Comparison of ENCODE assay signal across 27 mouse cellular contexts in genomic region chr6:33755976-33756375, GRCm38 (mm10).
"Had no signal": no experiment of that assay in that cellular context is flagged by ENCODE, and none has a peak within 500 bp of the region (broad histone marks: within the 10 kb centered on the region; RNA-seq: fewer than 3 reads in every experiment).

No protein-coding gene starts in this region.

- H3K27ac ChIP-seq: gastrocnemius, adult 2 months; heart, adult 2 months; heart, embryonic 13.5 days; heart, embryonic 15.5 days; hindbrain, embryonic 10.5 days; hindbrain, embryonic 12.5 days; hindbrain, embryonic 14.5 days; intestine, embryonic 15.5 days; limb, embryonic 13.5 days; limb, embryonic 15.5 days; liver, embryonic 12.5 days had no signal

- ATAC-seq: hindbrain, embryonic 16.5 days; inflammation-experienced regulatory T-cells, adult 6 months; intestine, embryonic 15.5 days; intestine, postnatal 0 days; liver, embryonic 12.5 days had no signal

- DNase-seq: gastrocnemius, adult 2 months; gastrocnemius, postnatal 10 days; gastrocnemius, postnatal 25 days; heart, adult 11 months; heart, adult 2 months; heart, postnatal 14 days; heart, postnatal 36 days; kidney, adult 18-20 months; kidney, adult 8-10 months; kidney, postnatal 10 days; kidney, postnatal 25 days; kidney, postnatal 4 days; layer of hippocampus, adult 9-11 months; layer of hippocampus, postnatal 36 days; left cerebral cortex, postnatal 4 days had no signal

- H3K4me3 ChIP-seq: gastrocnemius, adult 2 months; heart, adult 2 months; heart, embryonic 13.5 days; heart, embryonic 15.5 days; hindbrain, embryonic 10.5 days; hindbrain, embryonic 12.5 days; intestine, embryonic 15.5 days; limb, embryonic 13.5 days; limb, embryonic 15.5 days; liver, embryonic 12.5 days had no signal
